In the genomic region with DNA sequence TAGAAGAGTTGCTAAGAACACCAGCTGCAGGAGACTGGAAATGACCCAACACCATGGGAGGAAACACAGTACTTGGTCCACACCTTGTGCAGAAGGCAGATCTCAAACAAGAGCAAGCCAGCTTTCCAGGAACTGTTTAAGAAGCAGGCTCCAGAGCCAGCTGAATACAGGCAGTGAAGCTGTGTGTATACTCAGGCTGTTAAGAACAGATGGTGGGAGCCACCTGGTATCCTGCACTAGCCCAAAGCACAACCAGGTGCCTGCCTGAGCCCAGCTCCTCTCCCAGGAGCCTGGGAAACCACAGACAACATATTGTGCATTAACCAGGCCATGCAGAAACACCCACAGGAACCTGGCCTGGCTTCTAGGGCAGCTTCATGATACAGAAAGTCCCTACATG, we compare ENCODE assay signal across 11 mouse cellular contexts. TPM values are rescaled to one million over a fixed set of nuclear protein-coding genes. Genes with fewer than 3 reads are reported as not detected.
DNase-seq lines count a peak whose midpoint lies in the region; ATAC-seq and TF ChIP-seq lines count a peak whose summit lies in the region.
"Had no signal": no experiment of that assay in that cellular context is flagged by ENCODE, and none has a peak within 500 bp of the region (broad histone marks: within the 10 kb centered on the region; RNA-seq: fewer than 3 reads in every experiment).

No protein-coding gene starts in this region.

- H3K27ac ChIP-seq in layer of hippocampus, adult 2 months, result peak overlapping the region; percentile 63
- H3K27ac ChIP-seq: embryonic facial prominence, embryonic 13.5 days; heart, embryonic 13.5 days; liver, embryonic 15.5 days had no signal

- ATAC-seq in cerebellum, adult (ENCODE audit: insufficient number of reproducible peaks, low FRiP score, low TSS enrichment), result peak; percentile 84

- H3K4me3 ChIP-seq in layer of hippocampus, adult 2 months, result no peak overlapping the region
- H3K4me3 ChIP-seq: embryonic facial prominence, embryonic 13.5 days; heart, embryonic 13.5 days; liver, embryonic 15.5 days had no signal

- TF ChIP-seq CTCF in layer of hippocampus, adult 2 months (conservative IDR thresholded peaks at IDR 0.05), result no peak

- DNase-seq in cerebellum, postnatal 4 days (ENCODE audit: low spot score in 2 of 2), result no peak
- DNase-seq in layer of hippocampus, adult 2 months (ENCODE audit: low spot score in 2 of 2), result peak in 1 of 2 experiments; percentile 61
- no peak for DNase-seq in layer of hippocampus, postnatal 10 days (ENCODE audit: low spot score in 2 of 2)
- peak; percentile 26 for DNase-seq in thymus, postnatal 4 days
- DNase-seq in thymus, postnatal 25 days, result no peak
- DNase-seq in spleen, adult 18-20 months, result no peak
- DNase-seq in embryo, embryonic 11 days, result no peak

RNA-seq across cellular contexts. Expression of a gene that starts 11.7 kb away (rescaled TPM):
- 10 to 100 TPM; 45.2 to 48.2 TPM for total RNA-seq in layer of hippocampus, adult 2 months (2021)
- 10 to 100 TPM; 37.6 to 40.2 TPM for total RNA-seq in layer of hippocampus, postnatal 10 days (2021)

RNA-seq across cellular contexts. Expression of a gene that starts 29.1 kb away (rescaled TPM):
- total RNA-seq in layer of hippocampus, adult 2 months (2021), result 10 to 100 TPM; 83.1 TPM
- total RNA-seq in layer of hippocampus, postnatal 10 days (2021), result 10 to 100 TPM; 61.5 to 69.8 TPM

RNA-seq across cellular contexts. Expression of a gene that starts 43.9 kb away (rescaled TPM):
- total RNA-seq in layer of hippocampus, adult 2 months (2021), result 10 to 100 TPM; 10.5 to 10.6 TPM
- total RNA-seq in layer of hippocampus, postnatal 10 days (2021), result 1 to 10 TPM; 8.9 to 9.2 TPM
